8 mouse cellular contexts compared by ENCODE assay signal in genomic region chr17:15423080-15423765, GRCm38 (mm10). TPM values are rescaled to one million over a fixed set of nuclear protein-coding genes. Genes with fewer than 3 reads are reported as not detected.
A peak's percentile ranks its signal among the peaks of the same experiment; 100 is the strongest.
DNase-seq lines count a peak whose midpoint lies in the region; ATAC-seq lines count a peak whose summit lies in the region.

No protein-coding gene starts in this region.

- ATAC-seq in hindbrain, embryonic 12.5 days (ENCODE audit: low FRiP score): no peak

- intact Hi-C loops in left cerebral cortex, postnatal 4 days (cut with DNase I): no loop called here

- H3K4me3 ChIP-seq in hindbrain, embryonic 12.5 days: no peak overlapping the region

- H3K36me3 ChIP-seq in hindbrain, embryonic 12.5 days: peaks cover 92% of the 10 kb centered on the region

- H3K9ac ChIP-seq in hindbrain, embryonic 12.5 days: no peak overlapping the region

- H3K4me2 ChIP-seq in hindbrain, embryonic 12.5 days (replicated peaks): no peak overlapping the region

- H3K4me1 ChIP-seq in hindbrain, embryonic 12.5 days: no peaks in the 10 kb centered on the region

- peak; percentile 68 for DNase-seq in left cerebral cortex, adult 11 months (ENCODE audit: low spot score)
- no peak for DNase-seq in left cerebral cortex, postnatal 4 days
- peak; percentile 34 to 39 for DNase-seq in frontal cortex, postnatal 14 days (ENCODE audit: low spot score in 2 of 2)
- peak; percentile 74 to 89 for DNase-seq in layer of hippocampus, adult 18-20 months (ENCODE audit: low spot score in 2 of 2)
- DNase-seq in ovary, postnatal 36 days (ENCODE audit: low spot score): peak; percentile 10
- no peak for DNase-seq in cerebellum, adult 9-11 months
- DNase-seq in thymus, postnatal 36 days: no peak

- H3K27me3 ChIP-seq in hindbrain, embryonic 12.5 days: no peaks in the 10 kb centered on the region

- 81% methylated on average over 8 of the region's 8 CpGs for WGBS in hindbrain, embryonic 12.5 days

- H3K9me3 ChIP-seq in hindbrain, embryonic 12.5 days (replicated peaks): no peaks in the 10 kb centered on the region

- H3K27ac ChIP-seq in hindbrain, embryonic 12.5 days: no peak overlapping the region

RNA-seq across cellular contexts. Expression of gene Fam120b, which starts 27.2 kb away (rescaled TPM):
- 10 to 100 TPM; 39.8 to 40.4 TPM for total RNA-seq in left cerebral cortex, postnatal 4 days (2021)
- total RNA-seq in layer of hippocampus, adult 18-20 months (2021): 10 to 100 TPM; 48.6 to 48.9 TPM
- 41.6 and 44.6 TPM in 2 replicates for polyA plus RNA-seq in hindbrain, embryonic 12.5 days (2016; fragmentation: Nextera tagmentation; extraction: Ambion mirVana)

RNA-seq across cellular contexts. Expression of gene Dll1, which starts 46.6 kb away (rescaled TPM):
- total RNA-seq in left cerebral cortex, postnatal 4 days (2021): 10 to 100 TPM; 18.9 to 20.8 TPM
- 10 to 100 TPM; 12.7 to 13.0 TPM for total RNA-seq in layer of hippocampus, adult 18-20 months (2021)
- polyA plus RNA-seq in hindbrain, embryonic 12.5 days (2016; fragmentation: Nextera tagmentation; extraction: Ambion mirVana): 61.9 and 65.5 TPM in 2 replicates

Comparison
In these comparisons a context has a peak if more than half of its experiments do, and no peak if none do; other contexts are left out.
1. DNase-seq: peak in left cerebral cortex, adult 11 months (single experiment), frontal cortex, postnatal 14 days (2 of 2), layer of hippocampus, adult 18-20 months (2 of 2) and ovary, postnatal 36 days (single experiment); none in left cerebral cortex, postnatal 4 days (single experiment), cerebellum, adult 9-11 months (single experiment) and thymus, postnatal 36 days (0 of 2).